Mouse (Mus musculus) spleen, embryonic (tissue): ENCODE measurements around the gene Ythdf2.

Experiments used
- CTCF ChIA-PET: fragments of 350-600 bp; sonication (Branson Sonifier 250); formaldehyde crosslinking; loops from one replicate; lab custom pipeline; 2022; lab: Charles Lee

Ythdf2 gene

DNA sequence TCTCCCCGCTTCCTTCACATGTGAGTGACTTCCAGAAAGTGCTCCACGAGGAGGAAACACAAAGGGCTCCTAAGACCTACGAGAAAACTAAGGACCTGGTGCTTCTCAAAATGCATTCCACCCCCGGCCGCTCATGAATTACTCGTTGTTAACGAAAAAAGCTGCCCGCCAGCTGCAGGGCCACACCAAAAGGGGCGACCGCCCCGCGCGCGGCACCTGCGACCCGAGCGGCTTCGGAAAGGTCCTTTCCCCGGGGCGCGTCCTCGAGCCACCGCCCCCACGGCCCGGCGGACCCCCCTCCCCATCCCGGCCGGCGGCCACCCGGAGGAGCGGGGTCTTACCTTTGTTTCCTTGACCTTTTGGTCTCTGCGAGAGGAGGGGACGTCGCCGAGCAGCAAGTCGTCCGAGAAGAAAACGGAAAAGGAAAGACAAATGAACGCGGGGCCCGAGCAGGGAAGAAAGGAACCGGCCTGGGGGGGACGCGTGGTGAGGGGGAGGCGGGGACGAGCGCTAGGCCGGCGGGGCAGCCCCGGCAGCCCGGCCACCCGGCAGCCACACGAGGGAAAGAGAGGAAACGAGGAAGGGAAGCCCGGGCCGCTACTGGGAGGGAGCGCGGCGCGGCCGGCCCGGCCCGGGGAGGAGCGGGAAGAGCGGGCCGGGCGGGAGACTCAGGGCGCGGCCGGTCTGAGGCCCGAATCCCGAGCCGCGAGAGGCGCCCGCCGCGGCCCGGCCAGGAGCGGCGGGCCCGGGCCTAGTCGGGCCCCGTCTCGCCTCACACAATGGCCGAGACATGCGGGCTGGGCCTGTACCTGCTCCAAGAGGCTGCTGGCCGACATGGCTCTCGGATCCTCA lies 786 bp downstream of the Ythdf2 start:
- CTCF ChIA-PET, result no interaction called here

- CTCF ChIA-PET, result interaction anchor here (0.6 kb wide), 1 partner anchor 67 kb away, joined by 9 read pairs; no protein-coding TSS in a partner anchor
These were observed 1.8 kb downstream of the Ythdf2 start for GRCm38 (mm10) chr4:132210325-132210724.

DNA sequence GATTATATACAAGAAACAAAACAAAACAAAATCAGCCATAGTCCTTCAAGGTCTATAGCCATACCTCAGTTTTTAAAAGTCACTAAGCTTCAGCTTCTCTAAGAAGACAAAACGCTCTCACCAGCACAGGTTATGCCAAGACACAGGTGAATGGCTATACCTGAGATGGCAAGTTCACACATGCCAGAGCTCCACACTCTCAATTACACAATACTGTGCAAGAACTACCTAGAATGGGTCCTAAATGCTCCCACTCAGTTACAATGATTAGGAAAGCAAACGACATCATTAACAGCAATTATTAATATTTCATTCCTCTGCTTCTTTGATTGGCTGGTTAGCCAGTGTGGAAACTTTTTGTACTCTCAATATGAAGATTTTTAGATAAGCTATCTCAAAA lies 2.8 kb downstream of the Ythdf2 start:
- CTCF ChIA-PET, result no interaction called here

- CTCF ChIA-PET, result interaction anchor here (0.6 kb wide), 1 partner anchor 322 kb away, joined by 5 read pairs; no protein-coding TSS in a partner anchor
These were observed 4.8 kb downstream of the Ythdf2 start for GRCm38 (mm10) chr4:132207280-132207679.

GRCm38 (mm10) chr4:132198771-132199170 lies 13.3 kb downstream of the Ythdf2 start:
- CTCF ChIA-PET, result interaction anchor here (0.6 to 0.7 kb wide), 2 partner anchors 8 to 169 kb away, joined by 3 read pairs; no protein-coding TSS in a partner anchor

DNA sequence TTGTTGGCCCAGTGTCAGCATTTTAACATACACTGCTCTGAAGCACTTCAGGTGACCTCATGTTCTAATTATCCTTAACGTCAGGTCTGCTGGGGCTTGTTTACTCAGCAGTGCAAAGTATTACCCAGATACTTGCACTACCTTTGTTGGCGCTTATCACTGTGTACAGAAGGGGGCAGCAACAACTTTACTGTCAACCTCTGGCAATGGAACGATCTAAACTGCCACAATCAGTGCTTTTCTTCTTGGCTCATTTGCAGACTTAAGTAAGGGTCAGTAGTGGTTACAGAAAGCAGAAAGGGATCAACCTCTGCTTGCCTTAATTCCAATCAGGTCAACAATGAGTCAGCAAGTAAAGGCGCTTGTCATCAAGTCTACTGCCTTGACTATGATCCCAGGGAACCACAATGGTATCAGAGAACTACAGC lies 13.8 kb downstream of the Ythdf2 start:
- CTCF ChIA-PET, result no interaction called here

DNA sequence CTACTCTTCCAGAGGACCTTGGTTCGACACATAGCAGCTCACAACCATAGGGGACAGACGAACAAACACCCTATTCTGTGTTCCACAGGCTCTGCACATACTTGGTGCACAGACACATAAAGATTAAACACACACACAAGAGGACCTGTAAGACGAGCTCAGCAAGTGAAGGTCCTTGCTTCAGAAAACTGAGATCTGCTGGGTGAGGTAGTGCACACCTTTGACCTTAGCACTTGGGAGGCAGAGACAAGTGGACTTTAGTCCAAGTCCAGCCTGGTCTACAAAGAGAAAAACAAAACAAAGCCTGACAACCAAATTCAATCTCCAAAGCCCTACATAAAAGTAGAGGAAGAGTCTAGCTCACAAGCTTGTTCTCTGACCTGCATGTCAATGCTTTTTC lies 17.1 kb downstream of the Ythdf2 start:
- CTCF ChIA-PET, result no interaction called here

GRCm38 (mm10) chr4:132194373-132194772 lies 17.7 kb downstream of the Ythdf2 start:
- CTCF ChIA-PET, result no interaction called here

DNA sequence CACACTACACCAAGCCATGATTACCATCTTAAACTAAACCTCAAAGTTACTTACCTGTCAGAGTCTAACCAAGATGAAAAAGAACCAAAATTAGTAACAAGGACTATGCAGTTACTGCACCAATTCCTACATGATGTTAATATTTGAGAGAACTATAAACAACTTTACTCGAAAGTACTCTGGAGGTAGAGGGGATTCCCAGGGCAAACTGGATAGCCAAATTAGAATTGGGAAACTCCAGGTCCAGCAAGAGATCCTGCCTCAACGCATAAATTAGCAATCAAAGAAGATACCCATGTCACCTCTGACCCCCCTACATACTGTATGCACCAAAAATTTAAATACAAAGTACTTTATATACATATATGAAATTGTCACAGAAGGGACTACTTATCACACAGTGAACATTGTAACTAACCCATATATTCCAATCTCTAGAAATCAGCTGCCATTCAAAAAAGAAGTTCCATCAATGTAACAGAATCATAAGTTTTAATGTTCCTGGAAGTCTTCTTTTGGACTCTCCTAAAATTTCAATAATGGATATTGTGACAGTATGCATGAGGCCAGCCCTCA lies 24.2 kb downstream of the Ythdf2 start:
- CTCF ChIA-PET, result interaction anchor here (0.8 kb wide), 1 partner anchor 123 kb away, joined by 4 read pairs; no protein-coding TSS in a partner anchor

DNA sequence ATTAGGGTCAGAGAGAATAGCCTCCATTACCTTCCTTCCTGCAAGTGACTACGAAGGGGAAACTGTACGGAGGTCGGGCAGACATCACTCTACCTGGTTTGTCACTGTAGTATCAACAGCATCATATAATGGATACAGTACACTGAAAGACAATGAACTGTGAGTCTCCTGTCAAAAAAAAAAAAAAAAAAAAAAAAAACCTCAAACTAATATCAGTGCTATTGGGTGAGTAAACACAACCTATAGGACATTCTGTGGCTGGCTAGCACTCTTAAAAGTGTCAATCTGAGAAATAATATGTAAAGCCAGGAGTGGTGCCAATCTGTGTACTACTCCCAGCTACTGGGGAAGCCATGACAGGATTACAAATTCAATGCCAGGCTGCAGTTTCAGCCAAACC lies 28.9 kb downstream of the Ythdf2 start:
- CTCF ChIA-PET, result no interaction called here

DNA sequence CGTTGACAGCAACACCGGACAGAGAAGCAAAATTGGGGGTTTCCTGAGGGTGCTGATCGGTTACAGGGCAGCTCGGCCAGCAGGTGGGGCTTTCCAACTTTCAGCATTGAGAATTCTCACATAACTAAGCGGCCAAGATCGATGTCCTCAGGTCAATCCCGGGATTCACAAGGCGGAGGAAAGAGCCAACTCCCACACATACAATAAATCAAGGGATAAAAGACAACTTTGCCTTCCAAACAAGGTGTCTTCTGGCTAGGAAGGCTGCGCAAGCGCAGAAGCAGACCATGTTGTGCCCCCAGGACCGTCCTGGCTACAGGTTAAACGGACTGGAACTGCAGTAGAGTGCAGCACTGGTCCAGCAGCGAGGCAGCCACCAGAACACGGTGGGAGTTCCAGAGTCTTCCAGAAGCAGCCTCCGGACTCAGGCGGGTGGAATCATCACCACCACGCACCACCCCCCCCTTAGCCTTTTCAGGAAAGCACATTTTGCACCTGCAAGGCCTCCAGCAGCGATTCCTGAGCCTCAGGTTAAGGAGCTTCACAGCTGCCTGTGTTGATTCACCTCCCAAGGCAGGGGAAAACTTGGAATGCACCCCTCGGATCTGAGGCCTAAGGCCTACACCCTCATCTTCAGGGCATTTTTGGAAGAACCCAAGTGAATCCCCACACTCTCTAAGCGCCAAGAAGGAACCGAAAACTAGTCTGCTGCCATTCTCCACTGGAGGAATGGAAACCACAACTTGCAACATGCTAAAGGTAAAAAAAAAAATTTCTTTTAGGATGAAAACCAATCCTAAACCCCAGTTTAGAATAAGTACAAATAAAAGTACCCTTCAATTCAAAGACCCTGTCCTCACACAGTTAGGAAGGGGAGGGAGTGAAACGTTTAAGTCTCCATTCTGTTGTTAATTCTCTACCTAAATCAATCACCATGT lies 30.1 kb downstream of the Ythdf2 start:
- CTCF ChIA-PET, result interaction anchor here (1.0 kb wide), 1 partner anchor 94 kb away, joined by 5 read pairs; no protein-coding TSS in a partner anchor

DNA sequence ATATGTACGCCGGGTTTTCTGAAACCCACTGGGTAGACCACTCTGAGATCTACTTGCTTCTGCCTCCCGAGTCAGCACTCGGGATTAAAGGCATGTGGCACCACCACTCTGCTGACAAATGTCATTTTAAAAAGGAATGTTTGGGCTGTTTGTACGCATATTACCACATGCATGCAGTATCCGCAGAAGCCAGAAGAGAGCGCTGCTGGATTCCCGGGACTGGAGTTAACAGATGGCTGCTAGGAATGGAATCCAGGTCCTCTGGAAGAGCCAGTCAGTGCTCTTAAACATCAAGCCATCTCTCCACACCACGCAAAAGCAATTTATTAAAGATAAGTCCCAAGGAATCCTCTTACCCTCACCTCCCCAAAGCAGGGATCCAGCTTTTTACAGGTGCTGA lies 31.4 kb downstream of the Ythdf2 start:
- CTCF ChIA-PET, result no interaction called here

GRCm38 (mm10) chr4:132178630-132179059 lies 33.5 kb downstream of the Ythdf2 start:
- CTCF ChIA-PET, result interaction anchor here (0.7 kb wide), 1 partner anchor 68 kb away, joined by 4 read pairs; no protein-coding TSS in a partner anchor

DNA sequence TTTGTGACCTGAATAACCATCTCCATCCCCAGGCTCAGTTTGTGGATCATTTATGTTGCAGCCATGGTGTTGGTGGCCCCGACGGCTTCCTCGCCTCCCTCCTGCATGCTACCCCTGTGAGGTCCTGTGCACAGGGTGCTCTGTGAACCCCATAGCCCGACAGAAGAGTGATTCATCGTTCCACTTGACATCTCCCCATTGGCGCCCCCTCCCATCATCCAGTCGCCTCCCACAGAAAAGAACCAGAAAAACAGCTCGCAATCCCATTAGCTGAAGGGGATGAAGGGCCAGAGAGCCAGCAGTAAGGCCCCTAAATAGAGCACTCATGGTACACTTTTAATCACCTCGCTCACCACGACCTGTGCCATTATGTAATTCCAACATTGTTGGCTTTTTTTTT lies 35.6 kb downstream of the Ythdf2 start:
- CTCF ChIA-PET, result interaction anchor here (0.6 to 0.7 kb wide), 2 partner anchors 201 to 430 kb away, joined by 4 to 7 read pairs; no protein-coding TSS in a partner anchor

DNA sequence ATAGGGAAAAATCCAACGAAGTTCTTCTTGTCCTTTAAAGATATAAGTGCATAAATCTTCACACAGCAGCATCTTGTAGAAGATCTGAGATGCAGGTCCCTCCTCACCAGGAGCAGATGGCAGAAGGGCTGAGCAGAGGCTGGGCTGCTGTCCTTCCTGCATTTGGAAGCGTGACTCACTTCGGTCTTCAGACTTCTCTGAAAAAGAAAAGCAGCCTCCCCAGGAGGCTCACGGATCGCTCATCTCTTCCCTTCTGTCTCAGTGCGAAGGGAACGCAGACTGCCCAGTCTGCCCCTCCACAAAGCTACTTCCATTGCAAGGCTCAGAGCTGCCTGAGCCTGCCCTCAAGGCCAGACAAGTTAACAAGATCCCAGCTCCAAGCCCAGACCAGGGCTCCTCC lies 41.2 kb downstream of the Ythdf2 start:
- CTCF ChIA-PET, result interaction anchor here (0.7 kb wide), 1 partner anchor 434 kb away, joined by 13 read pairs; no protein-coding TSS in a partner anchor

GRCm38 (mm10) chr4:132169761-132170160 lies 42.3 kb downstream of the Ythdf2 start:
- CTCF ChIA-PET, result no interaction called here

DNA sequence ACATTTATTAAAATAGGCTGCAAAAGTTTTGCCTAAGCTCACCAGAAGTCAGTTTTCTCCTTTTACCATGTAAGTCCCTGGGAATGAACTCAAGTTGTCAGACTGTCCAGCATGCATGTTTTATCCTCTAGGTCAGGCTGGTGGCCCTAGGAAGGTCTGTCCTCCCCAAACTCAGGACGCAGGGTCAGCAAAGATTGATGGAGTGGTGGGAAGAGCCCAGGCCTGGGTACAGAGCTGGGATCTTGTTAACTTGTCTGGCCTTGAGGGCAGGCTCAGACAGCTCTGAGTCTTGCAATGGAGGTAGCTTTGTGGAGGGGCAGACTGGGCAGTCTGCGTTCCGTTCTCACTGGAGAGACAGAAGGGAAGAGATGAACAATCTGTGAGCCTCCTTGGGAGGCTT lies 42.8 kb downstream of the Ythdf2 start:
- CTCF ChIA-PET, result no interaction called here

DNA sequence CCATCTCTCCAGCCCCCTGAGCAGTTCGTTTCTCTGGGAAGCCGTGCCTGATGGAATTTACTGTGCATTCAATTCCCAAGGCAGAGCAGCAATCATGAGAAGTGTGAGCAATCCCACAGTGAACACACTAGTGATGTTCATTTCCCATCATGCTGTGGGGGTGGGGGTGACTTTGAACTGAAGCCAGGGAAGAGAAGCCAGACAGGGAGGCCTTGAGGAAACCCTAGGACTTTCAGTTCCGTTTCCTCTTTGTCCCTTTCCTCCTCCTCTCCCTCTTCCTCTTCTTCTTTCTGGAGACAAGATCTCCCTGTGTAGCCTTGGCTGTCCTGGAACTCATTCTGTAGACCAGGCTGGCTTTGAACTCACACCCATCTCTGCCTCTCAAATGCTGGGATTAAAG lies 44.7 kb downstream of the Ythdf2 start:
- CTCF ChIA-PET, result no interaction called here

GRCm38 (mm10) chr4:132166350-132167290 lies 45.5 kb downstream of the Ythdf2 start:
- CTCF ChIA-PET, result interaction anchor here (0.7 kb wide), 1 partner anchor 252 kb away, joined by 3 read pairs; no protein-coding TSS in a partner anchor

GRCm38 (mm10) chr4:132165691-132166090 lies 46.4 kb downstream of the Ythdf2 start:
- CTCF ChIA-PET, result interaction anchor here (0.7 kb wide), 1 partner anchor 1275 kb away, joined by 18 read pairs; no protein-coding TSS in a partner anchor
